Mouse (Mus musculus) neutrophil, adult 65 days (primary cell): ENCODE results near the gene Akain1. TPM values are rescaled to one million over a fixed set of nuclear protein-coding genes. Genes with fewer than 3 reads are reported as not detected.

ENCODE experiments used
- total RNA-seq: library from RNA; stranded (reverse); gene quantifications from 2 replicates; pipeline ENCODE4 v1.2.4, GENCODE M21; 2023

Gene Akain1
- 2.9 and 5.3 TPM in 2 replicates for total RNA-seq

DNA sequence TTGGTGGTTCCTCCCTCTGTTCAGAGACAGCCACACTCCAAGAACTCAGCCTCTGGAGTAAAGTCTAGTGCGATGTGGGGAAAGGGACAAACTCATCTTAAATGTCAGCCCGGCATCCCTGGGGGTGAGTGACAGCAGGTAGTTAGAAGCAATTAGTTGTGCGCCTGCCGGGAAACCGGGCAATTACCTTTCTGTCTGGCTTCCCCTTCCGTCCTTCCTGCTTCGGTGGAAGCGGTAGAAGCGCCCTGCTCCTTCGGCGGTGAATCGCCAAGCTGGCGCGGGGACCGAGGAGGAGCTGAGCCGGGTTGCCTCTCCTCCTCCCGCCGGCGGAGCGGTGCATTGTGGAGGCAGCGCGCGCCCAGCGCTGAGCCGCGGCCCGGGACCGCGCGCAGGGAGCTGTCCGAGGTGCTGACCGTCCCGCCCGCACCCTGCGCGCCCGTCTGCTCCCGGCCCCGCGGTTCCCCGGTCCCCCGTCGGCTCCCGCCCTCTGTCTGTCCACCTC is at the start of gene Akain1:
Akain1 (plus strand) TSS at position 337 of the 502 bp plus-strand sequence.

Other genes with a start within 250 kb of the Akain1 start
- gene Zbtb14, start 56.3 kb upstream of the Akain1 start, total RNA-seq = 7.0 and 7.3 TPM in 2 replicates